Mouse (Mus musculus): Measurements from ENCODE around the gene Mknk2.
"Not testable (repeated sequence)": the region's sequence is repeated elsewhere in the genome, so short reads cannot be mapped to it uniquely, and the experiment has no call there.

The Mknk2 gene

DNA sequence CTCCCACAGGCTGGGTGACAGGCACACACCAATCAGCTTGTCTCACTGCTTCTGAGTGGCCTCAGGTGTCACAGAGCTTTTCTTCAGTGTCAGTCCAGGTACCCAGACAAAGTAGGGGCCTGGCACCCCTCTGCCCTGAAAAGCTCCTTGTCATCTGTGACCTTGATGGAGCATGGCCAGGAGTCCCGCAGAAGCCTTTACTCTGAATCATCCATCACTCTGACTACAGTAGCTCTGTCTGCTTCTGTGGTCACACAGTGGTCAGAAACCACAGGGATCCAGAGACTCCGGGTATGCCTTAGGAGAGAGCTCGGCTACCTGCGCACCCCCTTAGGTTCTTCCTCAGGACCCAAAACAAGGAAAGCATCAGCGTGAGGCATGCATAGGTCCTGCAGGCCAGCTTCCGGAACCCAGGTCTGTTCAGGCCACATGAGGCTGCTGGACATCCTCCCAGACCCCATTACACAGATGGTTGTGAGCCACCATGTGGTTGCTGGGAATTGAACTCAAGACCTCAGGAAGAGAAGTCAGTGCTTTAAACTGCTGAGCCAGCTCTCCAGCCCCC lies 24.7 kb downstream of the Mknk2 start:
- DNase-seq (ENCODE audit: low read depth, low spot score), result no peak

GRCm38 (mm10) chr10:80650392-80650791 lies 27.5 kb downstream of the Mknk2 start:
- no peak for DNase-seq (ENCODE audit: low read depth, low spot score)

- not testable (repeated sequence) for DNase-seq (ENCODE audit: low read depth, low spot score)
Measured at GRCm38 (mm10) chr10:80649910-80650309, 28.0 kb downstream of the Mknk2 start.

GRCm38 (mm10) chr10:80646936-80647335 lies 31.0 kb downstream of the Mknk2 start:
- DNase-seq (ENCODE audit: low read depth, low spot score), result no peak

GRCm38 (mm10) chr10:80635345-80635744 lies 42.6 kb downstream of the Mknk2 start:
- no peak for DNase-seq (ENCODE audit: low read depth, low spot score)

DNA sequence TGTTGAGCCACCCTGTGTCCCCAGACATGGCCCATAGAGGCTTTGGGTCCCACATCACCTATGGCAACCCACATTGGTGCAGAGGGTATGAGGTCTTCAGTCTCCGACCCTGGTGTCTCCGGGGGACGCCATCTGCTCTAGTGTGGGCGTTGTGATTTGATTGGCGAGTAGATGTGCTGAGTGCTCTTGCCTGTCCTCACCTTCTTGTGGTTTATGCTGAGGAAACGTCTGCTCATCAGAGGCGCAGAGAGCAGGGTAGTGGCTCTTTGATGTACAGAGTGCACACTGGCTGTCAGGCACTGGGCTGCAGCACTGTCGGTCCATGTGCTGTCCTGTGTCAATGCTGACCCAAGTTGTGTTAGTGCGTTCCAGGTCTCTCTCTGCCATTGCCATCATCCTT lies 49.0 kb downstream of the Mknk2 start:
- DNase-seq (ENCODE audit: low read depth, low spot score), result no peak

GRCm38 (mm10) chr10:80627685-80628084 lies 50.2 kb downstream of the Mknk2 start:
- DNase-seq (ENCODE audit: low read depth, low spot score), result no peak

- no peak for DNase-seq (ENCODE audit: low read depth, low spot score)
Measured at GRCm38 (mm10) chr10:80625764-80626163, 52.1 kb downstream of the Mknk2 start.

DNA sequence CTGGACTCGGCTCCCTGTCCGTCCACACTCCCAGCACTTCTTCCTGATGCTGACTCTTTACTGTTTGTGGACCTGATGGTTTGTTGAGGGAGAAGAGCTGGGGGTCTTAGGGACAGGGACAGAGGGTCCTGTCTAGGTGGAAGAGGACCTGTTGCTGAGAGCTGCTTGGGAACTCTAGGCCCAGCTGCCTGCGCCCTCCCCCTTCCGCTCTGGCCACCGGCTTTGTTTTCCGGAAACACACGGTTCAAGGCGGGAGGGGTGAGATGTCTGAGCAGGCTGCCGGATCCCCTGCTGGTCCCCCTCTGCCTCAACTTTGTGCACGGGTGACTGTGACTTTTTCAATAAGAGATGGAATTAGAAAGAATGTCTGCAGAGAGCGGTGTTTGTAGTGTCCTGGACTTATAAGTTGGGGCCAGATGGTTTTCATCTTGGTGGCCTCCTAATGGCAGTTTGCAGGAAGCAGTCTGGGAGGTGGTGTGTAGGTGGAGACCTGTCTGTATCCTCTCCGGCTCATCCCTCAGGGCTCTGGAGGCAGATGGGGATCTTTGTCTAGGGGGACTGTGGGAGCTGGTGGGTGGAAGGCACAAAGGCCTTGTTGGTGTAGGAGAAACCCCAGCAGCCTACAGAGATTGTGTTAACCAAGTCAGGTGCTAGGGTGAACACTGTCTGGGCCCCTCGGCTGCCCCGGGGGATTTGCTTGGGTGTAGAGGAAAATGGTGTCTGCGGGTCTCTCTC lies 54.3 kb downstream of the Mknk2 start:
- peak; percentile 85 for DNase-seq (ENCODE audit: low read depth, low spot score)

DNA sequence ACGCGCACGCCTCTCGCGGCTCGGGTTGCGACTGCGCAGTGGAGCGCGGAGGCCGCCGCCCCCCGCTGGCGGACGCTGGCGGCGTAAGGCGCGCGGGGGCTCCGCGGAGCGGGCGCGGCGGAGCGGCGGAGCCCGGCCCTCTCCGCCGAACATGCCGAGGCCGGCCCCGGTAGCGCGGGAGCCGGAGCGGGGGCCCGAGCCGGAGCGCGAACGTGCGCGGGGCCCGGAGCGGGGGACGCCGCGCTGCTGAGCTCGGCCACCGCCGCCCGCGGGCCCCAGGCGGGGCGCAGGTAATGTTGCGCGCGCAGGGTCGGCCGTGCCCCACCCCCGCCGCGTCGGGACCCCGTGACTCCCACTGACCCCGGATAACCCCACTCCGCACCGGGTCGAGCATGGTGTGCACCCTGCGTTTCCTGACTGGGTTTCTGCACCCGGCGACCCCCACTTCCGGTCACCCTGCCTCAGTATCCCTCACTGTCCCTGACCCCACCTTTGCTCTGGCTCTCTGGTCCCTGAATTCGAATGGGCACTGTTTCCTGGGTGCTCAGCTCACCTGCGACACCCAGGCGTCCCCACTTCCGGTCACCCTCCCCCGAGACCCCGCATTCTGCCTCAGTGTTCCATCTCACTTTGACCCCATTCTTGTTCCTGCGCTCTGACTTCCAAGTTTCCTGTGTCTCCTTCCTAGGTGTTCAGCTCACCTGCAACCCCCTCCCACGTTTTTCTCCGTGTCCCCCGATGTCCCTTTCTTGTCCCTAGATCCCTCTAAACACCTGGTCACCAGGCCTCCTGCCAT lies 55.1 kb downstream of the Mknk2 start, which contains the start of gene Csnk1g2:
Gene Csnk1g2 (plus strand): TSS at position 178 of the 796 bp plus-strand sequence.
- peak; percentile 73 for DNase-seq (ENCODE audit: low read depth, low spot score)

DNA sequence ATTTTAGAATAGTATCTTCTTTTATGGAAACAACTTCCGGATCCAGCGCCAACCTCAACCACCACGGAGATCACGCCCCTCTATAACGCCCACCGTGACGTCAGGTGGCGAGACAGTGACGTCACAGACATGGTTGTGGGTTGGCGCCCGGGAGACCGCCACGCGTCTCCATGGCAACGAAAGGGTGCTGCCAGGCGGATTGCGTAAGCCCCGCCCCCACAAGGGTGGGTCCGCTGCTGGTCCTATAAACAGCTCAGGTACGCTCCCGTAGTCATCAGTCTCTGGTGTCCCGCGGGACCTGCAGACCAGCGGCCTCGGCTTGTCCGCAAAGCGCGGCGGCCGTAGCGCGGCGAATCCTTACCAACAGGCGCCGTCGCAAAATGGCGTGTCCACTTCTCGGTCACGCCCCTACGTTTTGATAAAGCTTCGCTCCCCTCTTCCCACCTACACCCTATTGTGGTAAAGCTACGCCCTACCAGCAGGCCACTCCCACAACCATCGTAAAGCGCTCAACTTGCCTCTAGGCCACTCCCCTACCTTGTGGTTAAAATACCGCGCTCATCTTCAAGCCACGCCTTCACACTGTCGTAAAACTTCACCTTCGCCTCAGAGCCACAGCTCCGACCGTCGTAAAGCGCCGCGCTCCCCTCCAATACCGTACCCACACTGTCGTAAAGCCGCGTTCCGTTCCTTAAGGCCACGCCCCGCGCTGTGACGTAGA lies 55.8 kb downstream of the Mknk2 start:
- DNase-seq (ENCODE audit: low read depth, low spot score), result peak; percentile 100

DNA sequence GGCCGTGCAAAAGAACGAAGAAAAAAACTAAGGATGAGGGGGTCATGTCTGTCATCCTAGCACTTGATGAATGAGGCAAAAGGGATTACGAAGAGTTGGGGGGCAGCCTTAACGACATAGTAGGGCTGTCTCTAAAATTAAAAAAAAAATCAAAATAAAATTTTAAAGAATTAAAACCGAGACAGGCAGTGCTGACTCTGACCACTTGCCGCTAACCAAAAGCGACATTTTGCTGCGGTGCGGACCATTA lies 56.3 kb downstream of the Mknk2 start:
- no peak for DNase-seq (ENCODE audit: low read depth, low spot score)

- DNase-seq (ENCODE audit: low read depth, low spot score), result peak; percentile 19
Measured at GRCm38 (mm10) chr10:80620796-80621689, 56.9 kb downstream of the Mknk2 start.

DNA sequence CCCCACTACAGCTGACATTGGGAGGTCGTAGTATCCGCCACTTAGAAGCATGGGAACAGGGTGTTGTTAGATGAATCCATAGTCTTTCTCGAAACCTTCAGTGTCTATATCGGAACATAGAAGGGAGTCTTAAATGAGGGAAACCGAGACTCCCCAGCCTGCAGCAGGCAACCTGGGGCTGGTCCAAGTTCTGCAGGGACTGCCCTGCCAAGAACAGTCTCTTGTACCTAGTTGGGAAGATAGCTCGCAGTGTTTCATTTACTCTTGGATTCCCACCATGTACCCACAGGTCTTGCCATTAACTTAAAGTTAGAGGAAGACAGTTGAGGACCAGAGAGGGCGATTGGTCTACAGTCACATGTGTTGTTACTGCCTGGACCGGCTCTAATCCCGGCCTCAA lies 57.5 kb downstream of the Mknk2 start:
- no peak for DNase-seq (ENCODE audit: low read depth, low spot score)

- no peak for DNase-seq (ENCODE audit: low read depth, low spot score)
Measured at GRCm38 (mm10) chr10:80619465-80620244, 58.3 kb downstream of the Mknk2 start.

DNA sequence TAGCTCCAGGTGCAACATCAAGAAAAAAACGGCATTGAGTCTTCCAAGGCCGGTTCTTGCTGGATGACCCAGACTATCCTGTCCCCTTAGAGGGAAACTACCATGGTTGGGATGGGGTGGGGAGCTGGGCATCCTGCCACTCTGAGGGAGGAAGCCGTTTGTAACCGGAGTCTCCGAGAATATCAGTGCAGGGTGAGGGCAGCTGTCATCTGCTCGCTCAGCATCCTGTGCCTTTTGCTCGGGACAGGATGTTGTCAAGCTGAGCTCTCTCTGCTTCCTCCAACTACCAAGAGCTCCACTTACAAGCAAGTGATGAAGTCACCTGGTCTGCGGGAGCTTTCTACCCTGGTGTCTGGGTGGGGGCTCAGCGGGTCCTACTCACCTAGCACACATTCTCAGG lies 59.7 kb downstream of the Mknk2 start:
- DNase-seq (ENCODE audit: low read depth, low spot score), result no peak

Data from A20 (cell line).